Mouse (Mus musculus) small intestine, adult 2 months (tissue): ENCODE measurements around the gene Gm19684. TPM values are rescaled to one million over a fixed set of nuclear protein-coding genes. Genes with fewer than 3 reads are reported as not detected.
"Not testable (repeated sequence)": the region's sequence is repeated elsewhere in the genome, so short reads cannot be mapped to it uniquely, and the experiment has no call there.

ENCODE experiments used
- H3K27ac ChIP-seq: fragments of 200-500 bp; 2 replicates; pipeline ENCODE4 v1.5.1; 2012; ENCODE audit warnings: low read depth, low read length, control low read depth, inconsistent platforms; ENCODE audit not compliant: insufficient read depth
- H3K27me3 ChIP-seq: fragments of 200-500 bp; 2 replicates; pipeline ENCODE4 v1.6.1; 2012; ENCODE audit warnings: mild to moderate bottlenecking, moderate library complexity, low read length, inconsistent platforms; ENCODE audit not compliant: control insufficient read depth, insufficient read depth
- H3K36me3 ChIP-seq: fragments of 200-500 bp; 2 replicates; pipeline ENCODE4 v1.6.1; 2012; ENCODE audit warnings: mild to moderate bottlenecking, low read length, control low read depth, inconsistent platforms; ENCODE audit not compliant: control insufficient read depth, insufficient read depth
- H3K4me1 ChIP-seq: fragments of 200-500 bp; 2 replicates; pipeline ENCODE4 v1.6.1; 2012; ENCODE audit warnings: low read length, inconsistent platforms, mixed read lengths; ENCODE audit not compliant: control insufficient read depth, insufficient read depth, insufficient read length
- H3K4me3 ChIP-seq: fragments of 200-500 bp; 2 replicates; pipeline ENCODE4 v1.5.1; 2012; ENCODE audit warnings: low read depth, mild to moderate bottlenecking, control low read depth, inconsistent platforms, low read length, moderate library complexity
- CTCF ChIP-seq: fragments of 200-500 bp; IDR thresholded peaks from 2 replicates; pipeline ENCODE4 v1.5.1; 2012; ENCODE audit warnings: low read depth, mild to moderate bottlenecking, control low read depth, inconsistent platforms, low read length, moderate library complexity, mixed read lengths; ENCODE audit not compliant: insufficient replicate concordance, insufficient read length; ENCODE audit errors: extremely low read depth
- POLR2A ChIP-seq: fragments of 200-500 bp; IDR thresholded peaks from 2 replicates; pipeline ENCODE4 v1.6.1; 2012; ENCODE audit warnings: low read depth, mild to moderate bottlenecking, control low read depth, inconsistent platforms, low read length, moderate library complexity
- WGBS: fragments of 180-500 bp; shearing (Covaris S2); methylation state at CpG from one replicate; pipeline ENCODE4 v1.1.7; 2018; 5-methylcytosine and 5-hydroxymethylcytosine counted together
- polyA plus RNA-seq: library from polyadenylated mRNA; depleted of rRNA; stranded (reverse); fragments of >200 nt; gene quantifications from 2 replicates; pipeline ENCODE4 v1.2.3, GENCODE M21; 2012

Gene Gm19684
- polyA plus RNA-seq, 1 experiment, result 0.27 TPM

DNA sequence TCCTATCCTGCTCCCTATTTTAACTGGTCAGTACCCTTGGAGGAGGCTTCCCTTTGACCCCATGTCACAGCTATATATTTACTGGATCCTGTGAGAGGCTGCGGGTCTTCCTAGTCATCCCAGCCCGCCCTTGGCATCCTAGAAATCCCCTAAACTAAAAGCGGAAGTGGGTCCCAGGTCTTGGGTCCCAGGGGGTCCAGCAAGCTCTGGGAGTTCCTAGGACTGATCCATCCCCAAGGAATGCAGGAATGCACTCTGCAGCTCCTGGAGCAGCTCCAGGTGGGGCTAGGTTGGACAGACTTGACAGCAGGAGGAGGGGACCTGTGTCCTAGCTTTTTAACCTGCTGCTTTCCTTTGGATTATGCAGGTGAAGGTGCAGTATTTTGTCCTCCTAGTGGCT, 27.5 kb upstream of the Gm19684 start:
- Histone ChIP-seq H3K4me3 (no peak overlapping the region), H3K36me3 (no peaks in the 10 kb centered on the region), H3K4me1 (no peaks in the 10 kb centered on the region), H3K27me3 (no peaks in the 10 kb centered on the region), H3K27ac (no peak overlapping the region)
- WGBS, result 25% methylated on average over 3 of the region's 3 CpGs
- no peak for TF ChIP-seq CTCF
- no peak for TF ChIP-seq POLR2A

GRCm38 (mm10) chr17:36099603-36100002, 21.9 kb upstream of the Gm19684 start:
- H3K4me1 ChIP-seq, H3K27ac ChIP-seq, H3K27me3 ChIP-seq, H3K4me3 ChIP-seq, H3K36me3 ChIP-seq: not testable (repeated sequence)
- WGBS, result 62% methylated on average over 2 of the region's 2 CpGs

DNA sequence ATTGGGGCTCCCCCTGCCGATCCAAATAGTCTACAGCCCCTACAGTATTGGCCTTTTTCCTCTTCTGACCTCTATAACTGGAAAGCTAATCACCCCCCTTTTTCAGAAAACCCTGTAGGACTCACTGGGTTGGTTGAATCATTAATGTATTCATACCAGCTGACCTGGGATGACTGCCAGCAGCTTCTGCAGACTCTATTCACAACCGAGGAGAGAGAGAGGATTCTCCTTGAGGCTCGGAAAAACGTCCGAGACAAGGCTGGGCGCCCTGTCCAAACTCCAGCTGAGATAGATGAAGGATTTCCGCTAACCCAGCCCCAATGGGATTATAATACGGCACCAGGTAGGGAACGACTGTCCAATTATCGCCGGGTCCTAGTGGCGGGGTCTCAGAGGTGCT, 19.4 kb upstream of the Gm19684 start:
- not testable (repeated sequence) for H3K36me3 ChIP-seq, H3K27me3 ChIP-seq, H3K4me3 ChIP-seq, H3K4me1 ChIP-seq, H3K27ac ChIP-seq
- 83% methylated on average over 12 of the region's 12 CpGs for WGBS

- H3K36me3 ChIP-seq, H3K4me1 ChIP-seq, H3K27me3 ChIP-seq, H3K27ac ChIP-seq: not testable (repeated sequence)
- 0 out of 2 replicates have a peak overlapping the region, but pooled peaks have one; percentile 72 for H3K4me3 ChIP-seq
- 53% methylated on average over 3 of the region's 3 CpGs for WGBS
Observed at GRCm38 (mm10) chr17:36110129-36110528, 11.3 kb upstream of the Gm19684 start.

DNA sequence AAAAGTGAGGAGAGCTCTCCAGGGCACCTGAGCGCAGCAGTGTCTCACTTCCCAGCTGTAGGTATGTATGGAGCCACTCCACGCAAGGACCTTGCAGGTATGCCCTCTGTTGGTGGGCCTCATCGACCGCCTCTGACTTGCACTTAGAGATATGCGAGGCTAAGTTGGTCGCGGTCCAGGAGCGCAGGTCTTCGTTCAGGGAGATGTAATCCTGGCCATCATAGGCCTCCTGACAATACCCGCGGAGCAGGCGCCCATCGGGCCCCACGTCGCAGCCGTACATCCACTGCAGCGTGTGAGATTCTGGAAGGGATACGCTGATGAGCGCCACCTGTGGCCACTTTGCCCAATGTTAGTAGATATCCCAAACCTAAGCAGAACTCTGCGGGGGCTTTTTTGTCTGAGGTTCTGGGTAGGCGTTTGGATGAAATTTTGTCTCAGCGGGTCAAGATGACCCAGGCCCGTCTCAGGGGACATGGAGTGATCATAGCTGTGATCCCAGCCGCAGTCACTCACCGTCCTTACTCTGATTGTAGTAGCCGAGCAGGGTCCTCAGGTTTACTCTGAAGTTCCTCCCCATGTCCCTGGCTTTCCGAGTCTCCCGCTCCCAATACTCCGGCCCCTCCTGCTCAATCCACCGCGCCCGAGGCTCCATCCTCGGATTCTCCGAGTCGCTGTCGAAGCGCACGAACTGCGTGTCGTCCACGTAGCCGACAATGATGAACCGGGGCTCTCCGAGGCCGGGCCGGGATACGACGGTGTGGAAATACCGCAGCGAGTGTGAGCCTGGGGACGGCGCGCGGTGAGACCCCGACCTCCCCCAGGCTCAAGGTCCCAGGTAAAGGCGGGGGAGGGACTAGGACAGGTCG, 10.6 kb upstream of the Gm19684 start:
- WGBS, result 1% methylated on average over 57 of the region's 57 CpGs

DNA sequence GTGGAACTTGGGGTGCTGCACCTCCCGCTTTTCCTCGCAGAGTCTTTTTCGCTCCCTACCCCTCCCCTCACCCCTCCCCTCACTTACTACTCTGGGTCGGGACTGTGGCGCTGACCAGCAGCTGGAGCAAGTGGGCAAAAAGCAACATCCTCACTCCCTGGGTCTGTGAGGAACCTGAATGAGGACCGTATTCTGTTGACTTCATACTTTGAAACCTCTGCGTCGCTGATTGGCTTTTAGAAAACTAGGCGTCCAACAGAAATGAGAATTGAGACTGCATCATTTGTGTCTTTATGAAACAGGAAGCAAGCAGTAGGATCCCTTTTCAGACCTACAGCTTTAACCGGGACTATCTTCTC, 10.0 kb upstream of the Gm19684 start:
- under 1% methylated on average over 10 of the region's 10 CpGs for WGBS
- not testable (repeated sequence) for H3K27ac ChIP-seq, H3K27me3 ChIP-seq, H3K4me1 ChIP-seq, H3K36me3 ChIP-seq
- peak overlapping the region; percentile 72 for H3K4me3 ChIP-seq

More for the DNA sequence above, 10.6 kb upstream of the Gm19684 start:
- peak; percentile 43; the same call in 1 of the 2 replicates for TF ChIP-seq CTCF
- H3K36me3 ChIP-seq, H3K27ac ChIP-seq, H3K27me3 ChIP-seq, H3K4me1 ChIP-seq: not testable (repeated sequence)
- H3K4me3 ChIP-seq, result peak overlapping the region; percentile 72

DNA sequence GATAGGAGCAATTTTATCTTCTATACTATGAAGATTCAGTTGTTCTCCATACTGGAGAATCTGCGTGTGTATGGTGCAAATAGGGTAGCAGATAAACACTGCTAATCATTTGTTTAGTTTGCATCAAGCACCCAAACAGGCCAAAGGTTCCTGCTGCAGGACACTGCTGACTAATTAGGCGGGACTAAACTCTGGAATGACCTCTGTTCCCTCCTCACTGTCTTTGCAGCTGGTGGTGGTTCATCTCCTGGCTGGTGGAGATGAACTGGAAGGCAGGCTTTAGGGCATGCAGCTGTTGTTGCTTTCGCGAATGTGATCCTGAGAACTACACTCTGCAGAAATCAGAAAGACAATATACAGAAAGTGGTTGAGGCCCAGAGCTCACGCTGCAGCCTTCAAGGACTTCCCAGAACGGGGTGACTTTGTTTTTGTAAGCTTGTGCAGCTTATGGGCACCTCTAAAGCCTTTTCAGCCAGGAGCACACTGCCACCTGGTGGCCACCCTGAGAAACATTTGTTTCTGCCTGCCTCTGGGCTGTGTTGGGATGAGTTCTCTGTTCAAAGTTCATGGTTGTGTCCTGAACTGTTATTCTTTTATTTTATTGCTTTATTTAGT, 7.4 kb upstream of the Gm19684 start:
- H3K27me3 ChIP-seq, H3K4me1 ChIP-seq, H3K4me3 ChIP-seq, H3K36me3 ChIP-seq, H3K27ac ChIP-seq: not testable (repeated sequence)
- WGBS, result 11% methylated on average over 6 of the region's 6 CpGs
- TF ChIP-seq CTCF, result peak; percentile 58; the same call in 1 of the 2 replicates

- not testable (repeated sequence) for H3K27me3 ChIP-seq, H3K27ac ChIP-seq, H3K4me3 ChIP-seq, H3K36me3 ChIP-seq, H3K4me1 ChIP-seq
- WGBS, result 36% methylated on average over 3 of the region's 3 CpGs
Observed at GRCm38 (mm10) chr17:36116545-36116944, 4.9 kb upstream of the Gm19684 start.

DNA sequence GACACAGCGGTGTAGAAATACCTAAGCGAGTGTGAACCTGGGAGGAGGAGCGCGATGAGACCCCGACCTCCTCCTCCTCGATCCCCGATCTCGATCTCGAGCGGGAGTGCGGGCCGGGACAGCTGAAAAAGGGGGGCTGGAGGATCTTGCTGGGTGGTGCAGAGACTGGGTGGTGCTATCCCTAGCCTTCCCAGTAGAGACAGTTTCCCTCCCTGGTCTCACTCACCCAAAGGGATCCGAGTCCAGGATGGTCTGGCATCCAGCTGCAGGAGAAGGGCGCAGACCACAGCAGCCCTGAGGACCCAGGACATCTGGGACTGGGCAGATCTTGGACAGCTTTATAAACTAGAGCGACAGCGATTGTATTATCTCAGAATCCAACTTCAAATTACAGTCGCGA, 639 bp upstream of the Gm19684 start:
- WGBS, result 23% methylated on average over 18 of the region's 18 CpGs
- H3K4me1 ChIP-seq, H3K36me3 ChIP-seq, H3K27ac ChIP-seq, H3K27me3 ChIP-seq: not testable (repeated sequence)
- H3K4me3 ChIP-seq, result peak overlapping the region; percentile 55

GRCm38 (mm10) chr17:36124111-36124510, 2.6 kb downstream of the Gm19684 start:
- WGBS, result 80% methylated on average over 3 of the region's 3 CpGs
- not testable (repeated sequence) for H3K27ac ChIP-seq, H3K4me3 ChIP-seq, H3K4me1 ChIP-seq, H3K36me3 ChIP-seq, H3K27me3 ChIP-seq

GRCm38 (mm10) chr17:36128525-36128924, 7.0 kb downstream of the Gm19684 start:
- 62% methylated on average over 11 of the region's 13 CpGs for WGBS
- H3K4me1 ChIP-seq, H3K36me3 ChIP-seq, H3K27me3 ChIP-seq, H3K27ac ChIP-seq: not testable (repeated sequence)
- peak overlapping the region; percentile 87 for H3K4me3 ChIP-seq
